Mouse (Mus musculus): ENCODE measurements at regions not wholly inside any gene's neighbourhood (a gene's known extent, or its start where the extent isn't known, plus 50 kb on each side); places are given as distances from the start of the nearest gene placed in this dataset.

DNA sequence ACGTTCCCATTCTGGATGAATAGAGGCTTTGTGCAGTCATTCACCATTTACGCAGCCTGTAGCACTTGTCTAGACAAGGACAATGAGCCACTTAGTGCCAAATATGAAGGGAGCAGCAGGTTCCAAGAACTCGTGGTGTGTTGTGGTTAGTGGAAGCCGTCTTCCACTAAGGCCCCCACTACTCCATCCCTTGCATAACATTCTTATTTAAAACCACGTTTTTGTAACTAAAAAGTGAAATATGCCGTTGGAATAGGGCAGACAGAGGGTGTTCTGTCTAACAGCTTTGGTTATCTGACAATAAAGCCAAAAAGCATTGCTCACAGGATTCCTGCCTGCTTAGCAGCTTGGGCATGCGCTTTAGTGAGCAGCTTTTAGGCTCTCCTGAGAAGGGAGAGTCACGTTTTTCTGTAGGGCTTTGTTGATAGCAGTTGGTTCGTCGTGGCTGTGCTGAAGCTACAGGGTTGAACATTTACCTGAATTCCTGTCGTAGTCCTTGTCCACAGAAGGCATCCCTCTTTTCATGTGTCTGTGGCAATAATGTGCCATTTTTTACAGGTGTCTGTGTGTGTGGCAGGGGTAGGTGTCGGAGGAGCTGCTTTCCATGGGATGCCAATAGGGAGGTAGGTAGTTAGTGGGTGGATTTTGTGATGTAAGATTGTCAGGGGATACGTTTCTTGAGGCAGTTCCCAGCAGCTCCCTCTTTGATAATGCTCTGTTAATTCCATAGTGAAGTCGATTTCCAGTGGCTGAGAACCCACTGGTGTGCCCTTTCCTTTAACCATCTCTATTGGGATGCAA, 221.9 kb downstream of the 1700064H15Rik start:
- TF ChIP-seq TBP (conservative IDR thresholded peaks at IDR 0.05; ENCODE audit: low read depth, low read length): no peak
- no peak for TF ChIP-seq CTCF (conservative IDR thresholded peaks at IDR 0.05 in 1 of 2, IDR thresholded peaks at IDR 0.05 in 1 of 2; ENCODE audit: low read depth in 2 of 2, low read length in 2 of 2)
- no peak for TF ChIP-seq TCF12 (IDR thresholded peaks at IDR 0.05; ENCODE audit: low read depth, low read length)
- TF ChIP-seq POLR2A (IDR thresholded peaks at IDR 0.05; ENCODE audit: low read depth, low read length): no peak
- TF ChIP-seq E2F4 (IDR thresholded peaks at IDR 0.05; ENCODE audit: insufficient replicate concordance, low read depth, low read length): no peak
- TF ChIP-seq ZC3H11A (IDR thresholded peaks at IDR 0.05; ENCODE audit: low read depth, low read length): no peak
- TF ChIP-seq SMC3 (IDR thresholded peaks at IDR 0.05; ENCODE audit: low read depth, low read length): no peak
- TF ChIP-seq GABPA (IDR thresholded peaks at IDR 0.05; ENCODE audit: insufficient replicate concordance, low read depth, low read length): no peak
